Mouse (Mus musculus) heart, adult 2 months (tissue): Measurements from ENCODE around the gene Arl6. TPM values are rescaled to one million over a fixed set of nuclear protein-coding genes. Genes with fewer than 3 reads are reported as not detected.

ENCODE experiments used
- DNase-seq, 2 experiments: peaks; one replicate each; pipeline ENCODE4 v3.0.0; 2021
- H3K27ac ChIP-seq: fragments of 200-600 bp; 2 replicates; pipeline ENCODE4 v1.8.1; 2022
- H3K27me3 ChIP-seq: fragments of 200-500 bp; 2 replicates; pipeline ENCODE4 v1.6.1; 2012; ENCODE audit warnings: mild to moderate bottlenecking, low read length, inconsistent platforms, mixed read lengths; ENCODE audit not compliant: control insufficient read depth, insufficient read depth
- H3K36me3 ChIP-seq: fragments of 200-500 bp; 2 replicates; pipeline ENCODE4 v1.6.1; 2012; ENCODE audit warnings: low read length, inconsistent platforms; ENCODE audit not compliant: control insufficient read depth, insufficient read depth
- H3K4me1 ChIP-seq: fragments of 200-500 bp; 2 replicates; pipeline ENCODE4 v1.6.1; 2011; ENCODE audit warnings: low read length; ENCODE audit not compliant: control insufficient read depth, insufficient read depth
- H3K4me3 ChIP-seq: fragments of 200-600 bp; 2 replicates; pipeline ENCODE4 v1.8.1; 2022
- H3K79me2 ChIP-seq: fragments of 200-500 bp; replicated peaks from 2 replicates; pipeline ENCODE4 v1.6.1; 2012; ENCODE audit warnings: mild to moderate bottlenecking, inconsistent platforms, low read length, moderate library complexity, mixed read lengths; ENCODE audit not compliant: control insufficient read depth, insufficient read depth
- H3K9ac ChIP-seq: fragments of 200-500 bp; 2 replicates; pipeline ENCODE4 v1.6.1; 2012; ENCODE audit warnings: low read depth, mild to moderate bottlenecking, control low read depth, inconsistent platforms, low read length, mixed read lengths
- CTCF ChIP-seq: fragments of 200-600 bp; IDR thresholded peaks from 2 replicates; pipeline ENCODE4 v1.8.1; 2022; ENCODE audit warnings: antibody characterized with exemption, mild to moderate bottlenecking, moderate library complexity
- EP300 ChIP-seq: fragments of 200-500 bp; IDR thresholded peaks from 2 replicates; pipeline ENCODE4 v1.6.1; 2011; ENCODE audit warnings: low read depth, low read length, control low read depth; ENCODE audit not compliant: insufficient read depth
- POLR2A ChIP-seq: fragments of 200-500 bp; IDR thresholded peaks from 2 replicates; pipeline ENCODE4 v1.6.1; 2011; ENCODE audit warnings: mild to moderate bottlenecking, low read depth, low read length, control low read depth; ENCODE audit not compliant: insufficient read depth
- WGBS: fragments of 180-500 bp; shearing (Covaris S2); methylation state at CpG from one replicate; pipeline ENCODE4 v1.1.7; 2018; 5-methylcytosine and 5-hydroxymethylcytosine counted together
- intact Hi-C: fragments of 180-260 bp; cut with DNase I; formaldehyde crosslinking; loops from one replicate; pipeline ENCODE4 v1.15.1; 2025
- polyA plus RNA-seq: library from polyadenylated mRNA; depleted of rRNA; stranded (reverse); fragments of >200 nt; gene quantifications from 2 replicates; pipeline ENCODE4 v1.2.3, GENCODE M21; 2012
- total RNA-seq, 2 experiments: library from RNA; stranded (reverse); gene quantifications; 2 replicates each; pipeline ENCODE4 v1.2.3; 2021

Gene Arl6
- total and polyA plus RNA-seq, 3 experiments, result 1.9 to 4.2 (median 3.7) TPM

DNA sequence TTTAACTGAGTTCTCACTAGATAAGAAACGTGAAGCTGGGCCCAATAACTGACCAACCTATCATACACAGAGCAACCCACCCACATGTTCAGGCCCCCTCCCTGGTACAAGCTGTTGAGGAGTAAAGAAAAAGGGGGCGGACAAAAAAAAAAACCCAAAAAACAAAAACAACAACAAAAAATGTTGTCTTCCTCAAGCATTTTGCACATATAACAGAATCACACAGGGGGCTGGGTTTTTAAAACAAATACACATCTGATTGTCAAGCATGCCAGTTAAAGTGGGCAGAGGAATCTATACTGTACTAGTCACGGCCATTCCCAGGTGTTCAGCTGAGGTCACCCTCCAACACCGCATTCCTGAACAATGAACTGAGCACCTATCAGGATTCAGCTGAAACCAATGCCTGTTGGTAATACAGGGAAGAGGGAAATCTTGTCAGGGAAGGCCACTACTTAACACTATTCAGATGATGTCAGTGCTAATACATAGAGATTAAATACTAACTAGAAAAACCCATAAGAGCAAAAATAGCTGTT is 53.4 kb downstream of the Arl6 start:
- no peak overlapping the region for H3K4me3 ChIP-seq
- TF ChIP-seq CTCF, result no peak
- no peak for TF ChIP-seq EP300
- TF ChIP-seq POLR2A, result no peak
- DNase-seq, result no peak
- intact Hi-C loops, result no loop called here
- H3K27me3 ChIP-seq, result no peaks in the 10 kb centered on the region
- H3K27ac ChIP-seq, result peak overlapping the region; percentile 1; the same call in 1 of the 2 replicates
- WGBS, result 74% methylated on average over 4 of the region's 4 CpGs
- peaks cover 10% of the 10 kb centered on the region for H3K36me3 ChIP-seq
- peaks cover 1% of the 10 kb centered on the region; the same call in 1 of the 2 replicates for H3K79me2 ChIP-seq
- peaks cover 19% of the 10 kb centered on the region for H3K4me1 ChIP-seq
- H3K9ac ChIP-seq, result no peak overlapping the region

DNA sequence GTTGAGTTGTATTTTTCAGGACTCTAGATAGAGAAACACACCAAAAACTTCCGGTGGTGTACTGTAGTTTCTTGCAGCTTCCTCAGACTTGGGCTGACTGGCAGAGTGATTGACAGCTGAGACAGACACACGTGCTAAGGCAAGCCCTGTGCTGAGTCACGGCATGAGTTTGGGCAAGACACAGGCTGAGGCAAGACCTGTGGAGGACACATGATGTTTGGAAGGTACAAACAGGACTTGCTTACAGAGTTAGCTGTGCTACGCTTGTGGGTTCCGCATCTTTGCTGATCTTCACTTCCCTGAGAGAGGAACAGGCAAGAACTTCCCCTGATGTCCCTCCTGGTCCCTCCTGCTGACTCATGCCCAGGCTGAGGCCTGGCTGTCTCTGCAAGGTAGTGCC is 55.7 kb downstream of the Arl6 start:
- no peak for DNase-seq
- WGBS, result 71% methylated on average over 5 of the region's 5 CpGs
- H3K4me1 ChIP-seq, result peaks cover 18% of the 10 kb centered on the region
- no peaks in the 10 kb centered on the region for H3K27me3 ChIP-seq
- peaks cover 1% of the 10 kb centered on the region; the same call in 1 of the 2 replicates for H3K79me2 ChIP-seq
- H3K27ac ChIP-seq, result no peak overlapping the region
- no peak overlapping the region for H3K4me3 ChIP-seq
- intact Hi-C loops, result no loop called here
- H3K9ac ChIP-seq, result no peak overlapping the region
- TF ChIP-seq EP300 (no peak), POLR2A (no peak), CTCF (no peak)
- peaks cover 8% of the 10 kb centered on the region for H3K36me3 ChIP-seq

GRCm38 (mm10) chr16:59579237-59579636 is 60.0 kb downstream of the Arl6 start:
- Histone ChIP-seq H3K4me3 (no peak overlapping the region), H3K9ac (no peak overlapping the region), H3K27ac (no peak overlapping the region), H3K36me3 (peaks cover 3% of the 10 kb centered on the region), H3K27me3 (no peaks in the 10 kb centered on the region), H3K79me2 (peaks cover 1% of the 10 kb centered on the region; the same call in 1 of the 2 replicates), H3K4me1 (peaks cover 2% of the 10 kb centered on the region)
- DNase-seq, result no peak
- intact Hi-C loops, result no loop called here
- WGBS, result 76% methylated on average over 8 of the region's 8 CpGs
- no peak for TF ChIP-seq EP300
- TF ChIP-seq POLR2A, result no peak
- no peak for TF ChIP-seq CTCF

GRCm38 (mm10) chr16:59573961-59574360 is 65.2 kb downstream of the Arl6 start:
- no peak for DNase-seq
- Histone ChIP-seq H3K27ac (no peak overlapping the region; the same call in 1 of the 2 replicates), H3K4me1 (peaks cover 12% of the 10 kb centered on the region), H3K36me3 (peaks cover 11% of the 10 kb centered on the region), H3K79me2 (peaks cover 1% of the 10 kb centered on the region), H3K9ac (no peak overlapping the region), H3K4me3 (no peak overlapping the region), H3K27me3 (no peaks in the 10 kb centered on the region)
- 72% methylated on average over 11 of the region's 11 CpGs for WGBS
- intact Hi-C loops, result no loop called here
- TF ChIP-seq EP300, result no peak
- no peak for TF ChIP-seq POLR2A
- TF ChIP-seq CTCF, result no peak

DNA sequence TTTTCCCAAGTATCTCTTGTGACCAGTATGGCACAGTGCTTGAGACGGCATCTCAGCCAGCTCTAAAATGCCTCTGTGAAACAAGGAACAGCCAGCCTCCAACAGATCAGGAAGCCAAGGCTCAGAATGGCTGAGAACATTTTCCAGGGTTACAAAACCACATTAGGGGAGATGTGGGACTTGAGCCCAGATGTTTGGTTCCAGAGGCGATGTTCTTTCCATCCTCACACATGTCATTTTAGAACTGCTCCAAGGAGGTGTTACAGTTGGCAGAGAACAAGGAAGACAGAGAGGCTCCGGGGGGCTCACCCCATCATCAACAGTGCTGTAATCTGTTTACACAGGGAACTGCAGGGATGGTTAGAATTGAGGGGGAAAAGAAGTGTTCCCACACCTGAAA is 66.5 kb downstream of the Arl6 start:
- Histone ChIP-seq H3K4me1 (peaks cover 17% of the 10 kb centered on the region), H3K9ac (no peak overlapping the region), H3K27me3 (no peaks in the 10 kb centered on the region), H3K36me3 (peaks cover 22% of the 10 kb centered on the region), H3K27ac (no peak overlapping the region), H3K79me2 (peaks cover 3% of the 10 kb centered on the region), H3K4me3 (no peak overlapping the region)
- intact Hi-C loops, result no loop called here
- DNase-seq, result peak in 1 of 2 experiments; percentile 41
- TF ChIP-seq EP300 (no peak), CTCF (no peak), POLR2A (no peak)
- WGBS, result 42% methylated on average over 3 of the region's 3 CpGs

DNA sequence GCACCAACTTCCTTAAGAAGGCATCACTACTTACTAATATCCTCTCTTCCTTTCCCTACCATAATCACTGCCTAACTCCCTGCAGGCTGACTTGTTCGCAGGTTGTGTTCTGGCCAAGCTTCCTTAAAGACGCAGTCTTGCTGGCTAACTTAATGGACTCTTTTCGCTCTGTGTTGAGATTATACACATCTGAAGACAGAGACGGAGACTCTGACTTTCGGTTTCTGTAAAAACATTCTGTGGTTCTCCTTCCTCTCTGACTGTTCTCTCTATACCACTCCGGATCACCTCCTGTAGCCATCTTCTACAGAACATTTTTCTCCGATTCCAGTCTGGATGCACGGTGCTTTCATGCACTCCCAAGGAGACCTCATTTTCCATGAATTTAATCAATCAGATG is 68.4 kb downstream of the Arl6 start:
- peaks cover 32% of the 10 kb centered on the region for H3K36me3 ChIP-seq
- WGBS, result 83% methylated on average over 8 of the region's 8 CpGs
- H3K4me3 ChIP-seq, result no peak overlapping the region
- intact Hi-C loops, result no loop called here
- no peak overlapping the region for H3K27ac ChIP-seq
- no peak for DNase-seq
- H3K9ac ChIP-seq, result no peak overlapping the region
- no peaks in the 10 kb centered on the region for H3K27me3 ChIP-seq
- peaks cover 22% of the 10 kb centered on the region for H3K4me1 ChIP-seq
- no peak for TF ChIP-seq CTCF
- peaks cover 2% of the 10 kb centered on the region for H3K79me2 ChIP-seq
